Mouse (Mus musculus): Measurements from ENCODE around the gene Tent5a.

The Tent5a gene

GRCm38 (mm10) chr9:85316122-85316521 lies 11.0 kb downstream of the Tent5a start:
- no peak for DNase-seq (ENCODE audit: inconsistent age in 2 of 2, low spot score in 1 of 2)

GRCm38 (mm10) chr9:85312473-85312872 lies 14.7 kb downstream of the Tent5a start, which contains the start of gene Gm11114:
TSS of gene Gm11114 (plus strand) at chr9:85312773.
- no peak for DNase-seq (ENCODE audit: inconsistent age in 2 of 2, low spot score in 1 of 2)

GRCm38 (mm10) chr9:85303378-85303777 lies 23.8 kb downstream of the Tent5a start:
- no peak for DNase-seq (ENCODE audit: inconsistent age in 2 of 2, low spot score in 1 of 2)

GRCm38 (mm10) chr9:85302849-85303248 lies 24.3 kb downstream of the Tent5a start:
- DNase-seq (ENCODE audit: inconsistent age in 2 of 2, low spot score in 1 of 2) = no peak

DNA sequence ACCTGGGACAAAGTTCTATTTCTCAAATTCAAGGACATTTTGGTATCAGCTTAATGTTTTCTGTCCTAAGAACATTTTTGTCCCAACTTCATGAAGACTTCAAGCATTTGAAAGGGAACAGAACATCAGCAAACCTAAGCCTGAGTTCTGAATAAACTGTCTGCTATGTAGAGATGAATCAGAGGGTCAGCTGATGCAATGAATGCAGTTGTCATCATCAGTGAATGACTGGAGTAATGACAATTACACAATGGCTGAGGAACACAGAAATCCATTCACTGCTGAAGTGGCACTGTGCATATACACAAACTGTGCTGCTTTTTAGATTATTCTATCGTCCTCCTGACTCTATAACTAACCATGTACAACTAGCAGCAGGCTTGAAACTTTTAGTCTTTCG lies 53.0 kb downstream of the Tent5a start:
- DNase-seq (ENCODE audit: inconsistent age in 2 of 2, low spot score in 1 of 2) = peak; percentile 5 to 45
